Mouse (Mus musculus) natural killer cell, adult 2 months (primary cell): ENCODE results near the gene Steap3.
A peak's percentile ranks its signal among the peaks of the same experiment; 100 is the strongest.
"Not testable (repeated sequence)": the region's sequence is repeated elsewhere in the genome, so short reads cannot be mapped to it uniquely, and the experiment has no call there.

Experiments used
- DNase-seq, 2 experiments: peaks; one replicate each; pipeline ENCODE4 v3.0.0; 2022; ENCODE audit warnings: low spot score in 2 of 2

Steap3 gene

DNA sequence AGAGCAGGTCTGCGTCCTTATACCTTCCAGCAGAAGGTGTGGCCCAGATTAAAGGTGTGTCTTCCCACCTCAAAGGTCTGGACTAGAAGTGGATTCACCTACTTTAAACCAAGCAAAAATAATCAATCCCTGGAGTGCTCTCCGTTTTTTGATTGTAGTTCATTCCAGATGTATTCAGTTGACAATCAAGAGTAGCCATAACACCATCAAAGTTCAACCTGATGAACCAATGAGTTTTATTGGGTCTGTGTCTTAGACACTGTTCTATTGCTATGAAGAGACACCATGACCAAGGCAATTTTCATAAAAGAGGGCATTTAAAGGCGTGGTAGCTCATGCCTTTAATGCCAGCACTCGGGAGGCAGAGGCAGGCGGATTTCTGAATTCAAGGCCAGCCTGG lies at the start of gene Steap3:
Gene Steap3, minus strand, starts transcription at position 101 of the 400 bp plus-strand sequence.
- no peak for DNase-seq

DNA sequence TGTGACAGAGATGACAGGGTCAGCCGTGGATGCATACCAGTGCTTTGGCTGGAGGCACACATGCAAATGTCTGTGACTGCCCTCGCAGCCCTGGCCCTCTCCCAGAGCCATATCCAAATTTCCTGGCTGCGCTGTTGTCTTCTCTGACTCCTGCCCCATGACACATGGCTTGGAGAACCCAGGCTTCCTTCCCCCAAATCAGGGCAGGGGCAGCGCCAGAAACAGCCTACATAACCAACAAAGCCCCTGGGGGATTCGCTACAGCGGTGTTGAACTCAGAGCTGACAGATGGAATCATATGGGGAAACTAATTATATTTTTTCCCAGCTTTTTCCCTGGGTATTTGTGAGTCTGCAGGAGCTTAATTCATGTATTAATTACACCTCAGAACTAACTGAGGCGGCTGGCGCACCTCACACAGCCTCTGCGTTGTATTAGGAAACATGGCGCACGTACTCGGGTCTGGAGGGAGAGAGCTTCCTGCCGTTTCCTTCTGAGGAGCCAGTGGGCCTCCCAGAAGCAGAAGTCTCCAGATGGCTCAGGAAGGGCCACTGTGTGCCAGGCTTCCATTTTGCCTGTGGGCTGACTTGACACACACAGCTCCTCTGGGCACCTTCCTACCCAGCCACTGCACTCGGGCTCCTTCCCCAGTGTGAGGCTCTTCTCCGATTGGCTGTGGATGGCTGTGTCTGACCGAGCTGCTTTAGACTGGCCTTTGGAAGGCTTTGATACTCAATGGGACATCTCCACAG lies 48.9 kb upstream of the Steap3 start:
- DNase-seq = no peak

DNA sequence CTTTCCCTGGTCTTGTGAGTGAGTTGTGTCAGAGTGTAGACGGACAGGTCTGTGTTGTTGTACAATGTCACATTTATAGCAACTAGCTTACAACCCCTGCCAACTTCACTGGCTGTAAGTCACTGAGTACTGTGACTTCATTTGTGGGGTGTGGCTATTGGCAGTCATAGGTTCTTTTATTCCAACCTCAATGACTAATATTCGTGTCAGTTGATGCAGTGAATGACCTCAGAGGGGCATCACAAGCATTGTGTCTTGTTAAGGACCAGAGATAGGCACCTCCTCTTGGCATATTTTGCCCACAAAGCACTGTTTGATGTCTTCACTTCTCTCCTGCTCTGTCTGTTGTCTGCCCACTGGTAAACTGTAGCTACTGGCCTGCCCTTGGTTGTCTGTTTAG lies 33.3 kb upstream of the Steap3 start:
- DNase-seq = no peak

DNA sequence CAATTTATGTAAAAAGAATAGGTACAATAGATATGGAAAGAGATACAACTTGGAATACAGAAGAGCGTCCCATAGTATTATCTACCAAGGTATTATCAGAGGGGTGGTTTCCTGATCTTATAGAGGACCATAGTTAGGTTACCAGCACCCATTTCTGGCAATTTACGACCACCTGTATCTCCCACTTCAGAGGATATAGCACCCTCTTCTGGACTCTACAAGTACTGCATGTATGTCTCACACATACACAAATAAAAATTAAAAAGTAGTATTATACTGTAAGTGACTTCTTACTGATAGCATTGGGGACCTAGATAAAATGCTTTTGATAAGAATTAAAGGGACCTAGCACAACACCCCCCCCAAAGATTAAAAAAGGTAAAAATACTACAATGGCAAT lies 24.4 kb upstream of the Steap3 start:
- DNase-seq = no peak

DNA sequence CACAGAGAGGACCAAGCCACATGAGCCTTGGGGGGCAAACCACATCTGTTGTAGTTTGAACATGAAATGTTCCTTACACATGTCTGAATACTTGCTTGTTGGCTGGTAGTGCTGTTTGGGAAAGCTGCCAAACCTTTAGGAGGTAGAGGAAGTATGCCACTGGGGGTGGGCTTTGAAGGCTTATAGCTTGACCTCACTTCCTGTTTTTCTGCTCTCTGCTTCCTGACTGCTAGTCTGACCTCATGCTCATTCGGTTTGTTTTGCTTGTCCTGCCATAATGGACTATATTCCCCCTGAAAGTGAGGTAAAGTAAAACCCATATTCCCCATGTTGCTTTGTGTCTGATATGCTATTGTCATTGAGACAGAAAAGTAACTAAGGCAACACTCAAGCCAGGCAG lies 21.3 kb upstream of the Steap3 start:
- DNase-seq = peak in 1 of 2 experiments; percentile 29

DNA sequence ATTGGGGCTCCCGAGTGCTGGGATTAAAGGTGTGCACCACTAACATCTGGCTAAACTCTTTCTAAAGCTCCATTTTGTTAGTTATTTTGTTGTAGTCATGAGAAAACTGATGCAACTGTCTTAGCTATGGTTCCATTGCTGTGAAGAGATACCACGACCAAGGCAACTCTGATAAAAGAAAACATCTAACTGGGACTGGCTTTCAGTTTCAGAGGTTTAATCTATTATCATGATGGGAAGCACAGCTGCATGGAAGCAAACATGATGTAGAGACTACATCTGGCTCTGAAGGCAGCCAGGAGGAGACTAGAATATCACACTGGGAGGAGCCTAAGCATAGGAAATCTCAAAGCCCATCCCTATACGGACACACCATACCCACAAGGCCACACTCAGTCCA lies 19.2 kb upstream of the Steap3 start:
- no peak for DNase-seq

DNA sequence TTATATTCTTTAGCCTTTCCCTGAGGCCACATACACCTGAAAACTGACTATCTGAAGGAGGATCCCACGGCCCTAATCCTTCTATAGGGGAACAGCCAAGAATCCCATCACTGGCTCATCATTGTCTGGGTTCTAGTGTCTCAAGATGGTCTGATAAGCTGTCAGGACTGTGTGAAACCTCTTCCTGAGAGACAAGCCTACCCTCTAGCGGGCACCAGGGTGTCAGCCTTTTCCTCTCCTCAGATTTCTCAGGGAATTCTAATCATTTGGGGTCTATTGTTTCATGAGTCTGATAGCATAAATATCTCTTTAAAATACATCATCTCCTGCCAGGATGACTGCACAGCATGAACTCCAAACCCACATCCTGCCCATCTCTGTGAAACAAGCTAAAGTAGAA lies 17.3 kb upstream of the Steap3 start:
- no peak for DNase-seq

DNA sequence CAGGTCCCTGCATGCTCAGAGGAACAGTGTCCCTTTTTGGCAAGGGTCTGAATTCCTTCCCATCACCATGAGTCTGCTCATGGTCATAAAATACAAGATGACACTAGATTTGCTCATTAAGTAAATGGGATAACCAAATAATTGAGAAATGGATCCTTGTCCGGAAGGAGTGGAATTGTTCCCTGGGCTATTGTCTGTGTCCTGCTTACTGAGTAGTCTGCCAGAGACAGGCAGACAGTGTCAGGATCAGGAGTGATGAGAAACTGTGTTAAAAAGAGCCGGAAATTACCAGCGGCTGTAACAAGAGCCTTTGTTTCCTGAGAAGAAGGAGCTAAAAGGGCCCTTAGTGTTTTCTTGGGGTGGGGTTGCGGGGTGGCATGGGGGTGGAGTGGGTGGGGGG lies 15.2 kb upstream of the Steap3 start:
- DNase-seq = no peak

DNA sequence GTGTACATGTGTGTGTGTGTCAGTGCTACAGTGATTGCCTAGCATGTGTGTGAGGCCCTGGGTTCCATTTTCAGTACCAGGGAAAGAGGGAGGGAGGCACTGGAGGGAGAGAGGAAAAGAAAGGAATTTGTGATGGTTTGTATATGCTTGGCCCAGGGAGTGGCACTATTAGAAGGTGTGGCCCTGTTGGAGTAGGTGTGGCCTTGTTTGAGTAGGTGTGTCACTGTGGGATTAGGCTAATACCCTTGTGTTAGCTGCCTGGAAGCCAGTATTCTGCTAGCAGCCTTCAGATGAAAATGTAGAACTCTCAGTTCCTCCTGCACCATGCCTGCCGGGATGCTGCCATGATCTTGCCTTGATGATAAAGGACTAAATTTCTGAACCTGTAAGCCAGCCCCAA lies 3.6 kb upstream of the Steap3 start:
- DNase-seq = not testable (repeated sequence)

DNA sequence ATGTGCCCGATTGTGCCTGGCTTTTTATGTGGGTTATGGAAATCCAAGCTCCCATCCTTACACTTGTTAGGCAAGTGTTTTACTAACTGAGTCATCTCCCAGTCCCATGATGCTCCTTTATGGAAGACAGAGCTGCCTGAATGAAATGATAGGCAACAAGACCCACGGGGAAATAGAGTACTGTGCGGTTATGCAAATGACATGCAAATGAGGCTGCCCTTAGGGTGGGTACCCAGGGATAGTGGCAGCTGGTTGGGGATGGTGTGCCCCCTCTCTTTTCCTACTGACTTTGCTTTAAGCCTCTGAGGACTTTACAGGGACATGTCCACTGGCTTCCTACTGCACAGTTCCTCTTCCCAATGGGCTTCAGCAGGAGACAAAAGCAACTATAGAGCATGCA lies 2.7 kb upstream of the Steap3 start:
- DNase-seq = no peak

DNA sequence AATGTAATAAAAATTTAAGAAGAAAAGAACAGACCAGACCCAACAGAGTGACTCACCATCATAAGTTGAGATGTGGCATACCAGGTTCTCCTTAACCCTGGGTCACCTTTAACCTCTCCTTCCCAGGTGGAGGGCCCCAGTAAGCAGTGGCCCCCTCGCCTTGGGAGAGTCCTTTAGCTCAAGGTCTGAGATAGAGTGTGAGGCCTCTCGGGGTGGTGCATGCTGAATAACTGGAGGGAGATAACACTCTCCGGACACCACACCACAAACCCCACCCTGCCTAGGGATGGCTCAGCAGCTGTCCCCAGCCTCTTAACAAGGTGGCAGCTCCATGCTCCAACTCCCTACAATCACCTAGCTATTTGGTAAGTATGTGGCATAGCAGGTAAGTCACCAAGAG lies 1.6 kb downstream of the Steap3 start:
- no peak for DNase-seq

DNA sequence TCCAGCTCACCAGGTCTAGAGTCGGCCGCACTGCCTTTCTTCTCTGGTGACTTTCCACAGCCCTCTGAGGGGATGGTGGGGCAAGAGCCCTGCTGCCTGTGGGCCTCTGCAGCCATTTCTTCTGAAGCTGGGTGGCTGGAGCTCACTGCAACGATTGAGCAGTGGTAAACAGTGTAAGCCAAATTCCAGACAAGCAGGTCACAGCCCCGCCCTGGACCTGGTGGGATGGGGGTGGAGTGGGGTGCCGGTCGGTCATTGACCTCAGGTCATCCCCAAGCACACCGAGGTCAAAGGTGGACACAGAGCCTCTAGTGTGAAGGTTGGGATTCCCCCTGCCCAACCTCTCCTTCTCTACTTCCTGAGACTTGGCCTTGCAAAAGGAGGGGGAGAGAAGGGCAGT lies 2.4 kb downstream of the Steap3 start:
- no peak for DNase-seq

DNA sequence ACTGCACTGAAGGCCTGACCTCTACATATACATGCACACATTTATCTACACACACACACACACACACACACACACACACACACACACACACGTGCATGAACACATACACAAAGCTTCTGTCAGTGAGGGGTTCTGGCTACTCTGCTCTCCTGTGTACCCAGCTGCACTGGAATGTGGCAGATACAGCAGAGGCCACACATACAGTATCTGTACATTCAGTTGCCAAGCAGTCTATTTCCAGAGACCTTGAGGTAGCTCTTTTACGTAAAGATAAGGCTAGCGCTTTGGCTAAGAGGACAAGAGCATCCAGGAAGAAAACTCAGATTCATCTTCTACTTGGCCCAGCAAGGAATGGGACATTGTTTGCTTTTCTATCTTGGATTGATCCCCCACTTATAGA lies 4.9 kb downstream of the Steap3 start:
- DNase-seq = no peak

DNA sequence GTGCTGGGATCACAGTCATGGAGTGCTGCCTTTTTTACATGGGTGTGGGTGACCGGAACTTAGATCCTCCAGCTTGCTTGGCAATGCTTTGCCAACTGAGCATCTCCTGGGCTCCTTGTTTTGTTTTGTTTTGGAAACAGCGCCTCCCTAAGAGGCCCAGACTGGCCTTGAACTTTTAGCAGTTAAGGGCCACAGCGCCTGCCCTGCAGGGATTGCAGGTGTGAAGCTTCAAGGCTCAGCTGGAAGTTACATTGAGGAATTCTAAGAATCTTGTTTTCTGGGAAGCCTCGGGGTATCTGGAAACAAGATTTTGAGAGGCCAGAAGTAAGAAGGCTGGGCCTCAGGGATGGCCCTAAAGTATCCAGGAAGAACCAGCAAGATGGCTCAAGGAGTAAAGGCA lies 6.0 kb downstream of the Steap3 start:
- no peak for DNase-seq

DNA sequence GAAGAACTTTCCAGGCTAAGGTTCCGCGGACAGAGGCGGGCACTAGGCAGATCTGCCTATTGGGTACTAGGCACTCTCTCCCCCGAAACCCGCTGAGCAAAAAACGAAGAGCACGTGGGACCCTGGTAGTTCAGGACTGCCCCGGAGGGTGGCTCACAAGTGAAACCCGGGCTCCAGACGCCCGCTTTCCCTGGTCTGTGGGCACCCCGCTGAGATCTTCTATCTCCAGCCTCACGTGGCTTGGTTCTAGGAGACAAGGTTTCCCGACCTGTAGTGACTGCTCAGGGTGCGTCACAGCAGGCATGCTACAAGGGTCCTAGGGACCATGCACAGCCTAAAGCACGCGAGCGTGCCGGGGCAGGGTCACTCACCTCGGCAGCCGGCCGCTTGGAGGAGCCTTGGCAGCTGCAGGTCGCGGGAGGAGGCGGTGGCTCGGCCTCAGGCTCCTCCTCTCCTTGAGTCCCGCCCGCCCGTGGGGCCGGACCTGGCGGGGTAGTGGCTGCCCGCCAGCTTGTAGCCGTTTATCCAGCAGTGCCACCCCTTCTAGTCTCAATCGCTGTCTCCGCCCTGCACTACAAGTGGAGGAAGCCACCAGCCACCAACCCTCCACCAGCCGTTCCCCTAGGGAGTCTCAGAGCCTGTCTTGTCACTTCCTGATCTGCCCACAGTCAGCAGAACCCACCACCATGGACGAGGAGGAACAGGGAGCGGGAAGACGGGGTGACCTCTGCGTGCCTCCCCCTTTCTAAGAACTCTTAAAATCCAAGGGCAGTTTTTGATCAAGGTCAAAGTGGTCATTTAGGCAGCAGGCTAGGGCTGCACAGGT lies 7.4 kb downstream of the Steap3 start:
- DNase-seq = peak; percentile 68 to 70

DNA sequence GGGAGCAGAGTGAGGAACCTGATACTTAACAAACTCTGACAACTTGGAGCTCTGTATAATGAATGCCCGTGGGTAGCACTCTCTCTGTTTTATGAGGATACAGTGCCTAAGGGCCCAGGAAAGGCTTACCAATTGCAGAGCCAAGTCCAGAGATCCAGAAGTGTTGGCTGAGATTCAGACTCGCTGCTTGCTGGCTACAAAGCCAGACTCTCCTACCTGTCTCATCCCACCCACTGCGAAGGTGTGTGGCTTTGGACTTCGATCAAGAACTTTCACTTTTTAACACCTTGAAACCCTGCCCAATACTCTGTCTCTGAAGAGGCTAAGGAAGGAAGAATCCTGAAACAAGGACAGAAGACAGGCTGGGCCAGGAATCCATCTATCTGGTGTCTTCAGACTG lies 9.3 kb downstream of the Steap3 start:
- DNase-seq = no peak

DNA sequence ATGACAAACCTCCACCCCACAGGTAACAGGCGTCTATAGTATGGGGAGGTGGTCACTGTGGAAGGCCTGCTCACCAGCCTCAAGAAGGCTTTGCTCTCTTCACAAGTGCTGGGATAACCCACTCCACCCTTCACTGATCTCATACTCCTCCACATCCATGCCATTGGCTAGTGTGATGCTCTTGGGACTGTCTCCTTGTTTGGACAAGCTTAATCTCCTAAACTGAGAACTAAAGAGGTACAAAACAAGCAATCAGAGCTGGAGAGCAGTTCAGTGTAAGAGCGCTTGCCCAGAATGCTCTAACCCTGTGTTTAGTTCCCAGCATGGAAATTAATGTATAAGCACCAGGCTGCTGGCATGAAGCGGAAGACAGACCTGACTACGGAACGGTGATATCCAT lies 11.3 kb downstream of the Steap3 start:
- no peak for DNase-seq

DNA sequence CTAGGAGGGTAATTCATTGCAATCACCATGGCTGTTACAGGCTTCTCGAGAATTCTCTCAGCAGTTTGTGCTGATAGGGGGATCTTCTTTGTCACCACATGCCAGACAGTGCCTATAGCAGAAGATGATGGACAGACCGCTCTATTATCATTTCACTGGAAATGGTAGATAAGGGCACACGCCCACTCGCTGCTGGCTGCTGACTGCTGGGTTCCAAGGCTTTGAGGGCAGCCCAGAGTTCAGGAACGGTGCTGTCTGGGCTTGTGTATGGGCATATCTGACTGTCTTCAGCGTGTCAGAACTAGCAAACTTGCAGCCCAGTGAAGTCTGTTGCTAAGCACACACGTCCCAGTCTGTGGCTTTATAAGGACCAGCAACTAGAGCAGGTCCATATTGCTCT lies 13.3 kb downstream of the Steap3 start:
- DNase-seq = no peak

DNA sequence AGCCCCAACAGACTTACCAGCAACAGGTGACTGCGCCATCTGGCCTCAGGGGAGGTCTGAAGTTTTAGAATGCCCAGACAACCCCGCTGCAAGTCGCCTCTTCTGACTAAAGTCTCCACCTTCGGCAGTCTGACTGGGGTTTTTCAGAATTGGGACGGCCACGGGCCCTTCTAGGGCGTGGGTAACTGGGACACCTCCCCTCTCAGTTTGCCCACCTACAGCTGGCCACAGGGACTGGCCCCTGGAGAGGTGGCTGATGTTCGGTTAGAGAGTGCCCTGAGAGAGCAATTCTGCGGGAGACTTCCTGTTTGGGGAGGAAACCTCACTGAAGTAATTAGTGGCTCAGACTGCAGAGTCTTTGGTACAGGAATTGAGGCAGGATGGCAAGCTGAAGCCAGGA lies 13.8 kb downstream of the Steap3 start:
- DNase-seq = peak; percentile 3 to 25

DNA sequence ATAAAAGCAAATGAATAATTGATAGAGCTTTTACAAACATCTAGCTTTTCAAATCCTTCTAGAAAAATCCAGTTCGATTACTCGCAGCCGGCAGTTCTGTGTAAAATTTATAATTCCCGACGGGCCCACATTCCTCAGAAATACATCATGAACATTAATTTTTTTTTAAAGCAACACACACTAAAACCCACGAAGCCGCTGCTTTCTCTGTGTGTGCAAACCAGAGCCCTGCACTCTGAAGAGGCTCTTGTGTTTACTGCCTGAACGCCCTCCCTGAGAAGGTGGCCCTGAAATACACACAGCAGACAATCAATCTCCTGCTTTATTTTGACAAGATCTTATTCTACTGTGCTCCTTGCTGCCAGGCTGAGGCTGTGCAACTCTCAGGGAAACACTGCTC lies 14.3 kb downstream of the Steap3 start:
- no peak for DNase-seq

DNA sequence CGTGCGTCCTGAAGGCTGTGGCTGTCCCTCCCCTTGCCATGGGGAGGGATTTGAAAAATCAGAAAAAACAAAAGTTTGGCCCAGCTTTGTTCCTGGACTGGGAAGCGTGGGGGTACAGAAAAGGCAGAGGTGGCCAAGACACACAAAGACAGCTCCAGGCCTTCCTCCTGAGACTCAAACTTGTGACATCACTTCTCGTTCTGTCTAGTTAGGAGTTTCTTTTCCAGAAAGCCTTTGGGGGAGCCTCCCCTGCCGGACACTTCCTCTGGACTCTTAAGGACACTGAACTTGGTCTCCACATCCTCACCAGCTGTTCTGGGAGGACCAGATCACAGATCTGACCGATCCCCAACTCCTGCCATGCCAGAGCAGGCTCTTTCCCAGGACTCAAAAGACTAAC lies 18.8 kb downstream of the Steap3 start:
- no peak for DNase-seq

DNA sequence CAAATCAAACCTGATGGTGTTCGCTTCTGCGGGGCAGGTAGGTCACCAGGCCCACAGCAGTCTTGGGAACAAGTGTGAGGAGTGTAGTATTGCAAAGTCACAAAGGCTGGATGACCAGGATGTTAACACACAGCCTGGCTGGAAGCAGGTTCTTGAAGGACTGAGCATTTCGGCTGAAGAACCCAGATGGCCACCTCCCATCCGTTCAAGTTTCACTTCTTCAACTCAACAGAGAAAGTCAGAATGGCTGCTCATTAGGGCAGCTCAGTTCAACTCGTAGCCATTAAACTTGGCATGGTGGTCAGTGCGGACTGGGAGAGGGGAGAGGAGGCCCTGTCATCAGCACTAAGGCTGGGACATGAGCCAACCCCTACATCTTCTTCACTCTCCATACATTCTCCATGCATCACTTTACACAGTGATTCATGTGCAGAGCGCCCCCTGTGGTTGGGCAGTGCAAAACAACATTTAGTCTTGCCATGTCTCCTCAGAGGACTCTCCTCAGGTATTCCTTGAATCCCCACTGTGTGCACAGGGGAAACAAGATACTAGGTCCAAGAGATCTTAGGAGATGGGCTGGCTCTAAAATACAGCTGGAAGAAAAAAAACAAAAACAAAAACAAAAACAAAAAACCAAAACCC lies 19.9 kb downstream of the Steap3 start:
- DNase-seq = no peak

DNA sequence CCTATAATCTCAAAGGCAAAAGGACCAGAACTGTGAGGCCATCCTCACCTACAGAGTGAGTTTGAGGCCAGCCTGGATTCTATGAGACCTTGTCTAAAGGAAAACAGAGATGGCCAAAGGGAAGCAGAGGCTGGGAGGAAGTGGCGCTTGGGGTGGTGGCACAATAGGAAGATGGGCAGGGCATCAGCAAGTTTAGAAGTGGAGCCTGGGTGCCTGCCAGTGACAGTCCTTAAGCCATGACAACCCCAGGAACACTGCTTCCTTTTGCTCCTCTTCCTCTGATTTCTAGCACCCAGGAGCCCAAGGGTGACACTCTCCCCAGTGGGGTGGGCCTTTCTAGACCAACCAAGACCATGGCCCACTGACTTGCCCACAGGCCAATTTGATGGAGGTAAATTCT lies 21.3 kb downstream of the Steap3 start:
- DNase-seq = no peak
